Mouse (Mus musculus): ENCODE results near the gene Aaed1.

GRCm38 (mm10) chr13:64275754-64276127 is 36.8 kb downstream of the Aaed1 start:
- TF ChIP-seq POLR2A (IDR thresholded peaks at IDR 0.05; ENCODE audit: low read depth, low read length) (0 out of 2 replicates have a peak, but pooled peaks have one; percentile 6), CTCF (IDR thresholded peaks at IDR 0.05; ENCODE audit: borderline replicate concordance, insufficient read depth, low read length) (no peak)
